Mouse (Mus musculus) lung, postnatal 36 days (tissue): ENCODE measurements at regions not wholly inside any gene's neighbourhood (a gene's known extent, or its start where the extent isn't known, plus 50 kb on each side); places are given as distances from the start of the nearest gene placed in this dataset.

Experiments
- DNase-seq: peaks from one replicate; pipeline ENCODE4 v3.0.0; 2022; ENCODE audit warnings: mixed read lengths

GRCm38 (mm10) chr4:88939397-88939796 lies 59.4 kb upstream of the Ifne start:
- no peak for DNase-seq

DNA sequence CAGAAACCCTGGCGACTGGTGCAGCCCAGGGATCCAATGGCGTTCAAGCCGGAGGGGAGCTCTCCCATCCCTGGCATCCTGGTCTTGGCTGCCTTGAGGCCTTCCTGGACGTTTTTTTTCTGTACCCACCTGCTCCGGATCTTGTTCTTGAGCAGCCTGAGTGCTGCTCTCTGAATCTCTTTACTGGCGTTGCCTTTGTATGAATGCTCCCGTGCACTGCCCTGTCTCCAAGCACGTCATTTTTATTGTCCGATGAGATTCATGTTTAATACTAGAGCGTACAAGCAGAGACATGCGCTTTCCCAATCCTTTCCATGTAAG lies 58.7 kb upstream of the Ifne start:
- DNase-seq, result no peak

GRCm38 (mm10) chr4:88937866-88938711 lies 58.1 kb upstream of the Ifne start:
- DNase-seq, result peak; percentile 56

DNA sequence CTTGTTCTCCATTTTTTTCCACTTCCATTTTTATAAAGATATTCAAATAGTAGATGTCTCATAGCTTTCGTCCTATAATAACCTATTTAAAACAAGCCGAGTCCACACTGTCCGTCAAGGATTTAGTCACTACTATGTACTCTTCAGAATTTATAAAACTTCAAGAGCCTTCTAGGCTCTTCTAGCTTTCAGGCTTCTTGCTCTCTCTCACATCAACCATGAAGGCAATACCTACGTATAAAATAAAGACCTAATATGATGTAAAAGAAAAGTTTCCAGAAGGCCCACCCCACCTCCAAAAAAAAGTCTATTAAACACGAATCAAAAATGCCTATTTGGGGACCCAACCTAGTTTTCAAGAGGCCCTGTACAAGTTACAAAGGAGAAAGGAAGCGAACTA lies 57.0 kb upstream of the Ifne start:
- DNase-seq, result no peak

- no peak for DNase-seq
Measured at GRCm38 (mm10) chr4:88935901-88936300, 55.9 kb upstream of the Ifne start.

- DNase-seq, result no peak
Measured at GRCm38 (mm10) chr4:88935316-88935715, 55.3 kb upstream of the Ifne start.

DNA sequence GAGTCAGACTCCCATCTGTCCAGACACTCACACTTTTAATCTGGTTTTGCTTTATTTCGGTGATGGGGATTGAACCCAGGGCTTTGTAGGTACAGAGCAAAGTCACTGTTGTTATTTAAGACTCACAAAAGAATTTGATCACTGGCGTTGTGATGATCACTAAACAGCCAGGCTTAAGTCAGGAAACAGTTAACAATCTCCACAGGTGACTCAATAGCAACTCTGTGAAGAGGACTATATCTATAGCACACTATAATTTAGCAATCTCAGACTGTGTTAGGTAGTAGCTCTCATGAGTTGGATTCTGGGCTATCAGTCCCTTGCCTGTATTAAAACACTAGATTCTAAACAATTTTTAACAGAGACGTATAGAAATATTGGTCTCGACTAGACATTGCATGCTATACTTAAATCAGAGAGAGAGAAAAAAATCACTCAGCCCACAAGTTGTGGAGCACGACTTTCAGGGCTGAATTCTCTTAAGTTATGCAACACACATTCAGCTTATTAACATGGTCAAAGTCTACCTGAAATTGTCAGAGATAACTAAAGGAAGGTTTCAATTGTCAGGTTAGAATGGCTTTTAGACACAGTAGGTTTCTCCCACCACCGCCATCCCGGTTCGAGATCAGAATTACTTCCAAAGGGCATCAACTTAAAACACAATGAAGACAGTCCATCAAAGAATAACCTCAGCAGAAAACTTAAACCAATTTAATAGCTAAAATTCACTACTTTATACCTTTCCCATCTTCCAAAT lies 54.4 kb upstream of the Ifne start:
- no peak for DNase-seq

DNA sequence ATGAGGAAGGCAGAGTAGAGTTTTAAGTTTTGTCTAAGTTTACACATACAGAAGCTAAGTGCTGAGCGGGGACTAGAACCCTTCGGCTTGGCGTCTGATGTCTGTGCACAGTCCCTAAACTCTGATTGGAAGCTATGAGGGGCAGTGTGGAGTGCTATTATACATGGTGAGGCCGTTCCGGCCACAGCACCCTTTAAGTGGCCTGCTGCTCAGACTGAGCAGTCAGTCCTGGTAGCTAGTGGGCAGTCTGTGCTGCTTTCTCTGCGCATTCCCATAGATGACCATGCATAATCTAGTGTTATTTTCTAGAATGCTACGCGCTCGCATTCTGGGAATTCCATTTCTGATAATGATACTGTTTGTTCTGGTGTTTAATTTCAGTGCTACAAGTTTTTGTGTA lies 51.2 kb upstream of the Ifne start:
- DNase-seq, result no peak
